Mouse (Mus musculus) stomach, embryonic 16.5 days (tissue): ENCODE measurements around the gene Bend3. TPM values are rescaled to one million over a fixed set of nuclear protein-coding genes. Genes with fewer than 3 reads are reported as not detected.

Source experiments
- ATAC-seq: fragments of 200-750 bp; cut with Nextera tagmentation; 2 replicates; pipeline ENCODE4 v1.8.0; 2017; ENCODE audit warnings: moderate number of reproducible peaks, moderate TSS enrichment; ENCODE audit not compliant: insufficient read depth, low FRiP score
- H3K27ac ChIP-seq: fragments of 300-500 bp; sonication (generic); 2 replicates; pipeline ENCODE4 v1.5.1; 2014; ENCODE audit warnings: low read length
- H3K27me3 ChIP-seq: fragments of 300-500 bp; sonication (generic); 2 replicates; pipeline ENCODE4 v1.6.1; 2014; ENCODE audit warnings: low read length, control low read depth, mixed read lengths; ENCODE audit not compliant: control insufficient read depth, insufficient read depth
- H3K36me3 ChIP-seq: fragments of 300-500 bp; sonication (generic); 2 replicates; pipeline ENCODE4 v1.6.1; 2014; ENCODE audit warnings: low read length; ENCODE audit not compliant: control insufficient read depth, insufficient read depth
- H3K4me1 ChIP-seq: fragments of 300-500 bp; sonication (generic); 2 replicates; pipeline ENCODE4 v1.6.1; 2014; ENCODE audit warnings: low read length, control low read depth, mixed read lengths; ENCODE audit not compliant: control insufficient read depth, insufficient read depth
- H3K4me2 ChIP-seq: fragments of 300-500 bp; sonication (generic); 2 replicates; pipeline ENCODE4 v1.6.1; 2014; ENCODE audit warnings: low read depth, low read length, mixed read lengths
- H3K4me3 ChIP-seq: fragments of 300-500 bp; sonication (generic); replicated peaks from 2 replicates; pipeline ENCODE4 v1.5.1; 2014; ENCODE audit warnings: mild to moderate bottlenecking, low read length
- H3K9ac ChIP-seq: fragments of 300-500 bp; sonication (generic); 2 replicates; pipeline ENCODE4 v1.6.1; 2014; ENCODE audit warnings: low read length
- H3K9me3 ChIP-seq: fragments of 300-500 bp; sonication (generic); replicated peaks from 2 replicates; pipeline ENCODE4 v1.6.1; 2016; ENCODE audit warnings: low read length, control low read depth; ENCODE audit not compliant: control insufficient read depth
- WGBS: fragments of 180-500 bp; shearing (Covaris S2); extraction: QIAGEN DNeasy Blood & Tissue Kit; methylation state at CpG from one replicate; pipeline ENCODE4 v1.1.7; 2014; 5-methylcytosine and 5-hydroxymethylcytosine counted together
- polyA plus RNA-seq: library from polyadenylated mRNA; unstranded; fragments of >200 nt; fragmentation: Nextera tagmentation; extraction: Ambion mirVana; gene quantifications from 2 replicates; pipeline ENCODE4 v1.2.1, GENCODE M21; 2015

The Bend3 gene
- polyA plus RNA-seq, 1 experiment from 2014 or later = 2.5 TPM

- no peaks in the 10 kb centered on the region for H3K36me3 ChIP-seq
- 57% methylated on average over 4 of the region's 4 CpGs for WGBS
- H3K9ac ChIP-seq = no peak overlapping the region
- H3K9me3 ChIP-seq = no peaks in the 10 kb centered on the region
- H3K27me3 ChIP-seq = no peaks in the 10 kb centered on the region
- ATAC-seq = no peak
- H3K4me3 ChIP-seq = no peak overlapping the region
- H3K4me2 ChIP-seq = no peak overlapping the region
- H3K4me1 ChIP-seq = peaks cover 3% of the 10 kb centered on the region; the same call in 1 of the 2 replicates
- H3K27ac ChIP-seq = no peak overlapping the region
Observed at GRCm38 (mm10) chr10:43475376-43475775, 3.3 kb upstream of the Bend3 start.

- 26% methylated on average over 9 of the region's 9 CpGs for WGBS
- ATAC-seq = no peak
- no peaks in the 10 kb centered on the region for H3K9me3 ChIP-seq
- H3K4me3 ChIP-seq = peak overlapping the region; percentile 70
- peak overlapping the region; percentile 94 for H3K9ac ChIP-seq
- H3K27me3 ChIP-seq = no peaks in the 10 kb centered on the region
- H3K27ac ChIP-seq = no peak overlapping the region
- no peaks in the 10 kb centered on the region for H3K36me3 ChIP-seq
- peaks cover 7% of the 10 kb centered on the region; the same call in 1 of the 2 replicates for H3K4me1 ChIP-seq
- peak overlapping the region; percentile 76 for H3K4me2 ChIP-seq
Observed at GRCm38 (mm10) chr10:43477459-43477858, 1.2 kb upstream of the Bend3 start.

GRCm38 (mm10) chr10:43477865-43478681 is 558 bp upstream of the Bend3 start:
- H3K4me2 ChIP-seq = peak overlapping the region; percentile 76
- no peak for ATAC-seq
- H3K27ac ChIP-seq = peak overlapping the region; percentile 96
- peak overlapping the region; percentile 70 for H3K4me3 ChIP-seq
- no peaks in the 10 kb centered on the region for H3K9me3 ChIP-seq
- no peaks in the 10 kb centered on the region for H3K36me3 ChIP-seq
- under 1% methylated on average over 41 of the region's 42 CpGs for WGBS
- H3K4me1 ChIP-seq = peaks cover 14% of the 10 kb centered on the region
- no peaks in the 10 kb centered on the region for H3K27me3 ChIP-seq
- peak overlapping the region; percentile 94 for H3K9ac ChIP-seq

- under 1% methylated on average over 84 of the region's 103 CpGs for WGBS
- no peaks in the 10 kb centered on the region for H3K27me3 ChIP-seq
- peak overlapping the region; percentile 96 for H3K27ac ChIP-seq
- ATAC-seq = peak; percentile 90
- peaks cover 21% of the 10 kb centered on the region for H3K4me1 ChIP-seq
- H3K9me3 ChIP-seq = no peaks in the 10 kb centered on the region
- peak overlapping the region; percentile 94 for H3K9ac ChIP-seq
- peak overlapping the region; percentile 70 for H3K4me3 ChIP-seq
- H3K4me2 ChIP-seq = peak overlapping the region; percentile 76
- no peaks in the 10 kb centered on the region for H3K36me3 ChIP-seq
Observed at GRCm38 (mm10) chr10:43479436-43480157, 966 bp downstream of the Bend3 start.

GRCm38 (mm10) chr10:43480227-43480849 is 1.7 kb downstream of the Bend3 start:
- H3K36me3 ChIP-seq = no peaks in the 10 kb centered on the region
- no peaks in the 10 kb centered on the region for H3K9me3 ChIP-seq
- ATAC-seq = no peak
- H3K27ac ChIP-seq = peak overlapping the region; percentile 96
- 10% methylated on average over 13 of the region's 13 CpGs for WGBS
- peak overlapping the region; percentile 94 for H3K9ac ChIP-seq
- H3K4me1 ChIP-seq = peaks cover 21% of the 10 kb centered on the region
- peak overlapping the region; percentile 76 for H3K4me2 ChIP-seq
- H3K4me3 ChIP-seq = peak overlapping the region; percentile 70
- H3K27me3 ChIP-seq = no peaks in the 10 kb centered on the region

- Histone ChIP-seq H3K4me3 (no peak overlapping the region), H3K36me3 (no peaks in the 10 kb centered on the region), H3K9me3 (no peaks in the 10 kb centered on the region), H3K4me2 (no peak overlapping the region), H3K27ac (no peak overlapping the region), H3K4me1 (peaks cover 21% of the 10 kb centered on the region), H3K27me3 (no peaks in the 10 kb centered on the region), H3K9ac (no peak overlapping the region)
- 46% methylated on average over 4 of the region's 4 CpGs for WGBS
- no peak for ATAC-seq
Observed at GRCm38 (mm10) chr10:43481179-43481578, 2.5 kb downstream of the Bend3 start.

- no peak for ATAC-seq
- 86% methylated on average over 5 of the region's 5 CpGs for WGBS
Observed at GRCm38 (mm10) chr10:43482021-43482420, 3.4 kb downstream of the Bend3 start.

GRCm38 (mm10) chr10:43483426-43483995 is 4.9 kb downstream of the Bend3 start:
- WGBS = 32% methylated on average over 9 of the region's 9 CpGs
- ATAC-seq = no peak
- H3K4me1 ChIP-seq = peaks cover 21% of the 10 kb centered on the region
- H3K4me3 ChIP-seq = no peak overlapping the region
- no peaks in the 10 kb centered on the region for H3K27me3 ChIP-seq
- no peaks in the 10 kb centered on the region for H3K36me3 ChIP-seq
- H3K27ac ChIP-seq = peak overlapping the region; percentile 79
- H3K4me2 ChIP-seq = 0 out of 2 replicates have a peak overlapping the region, but pooled peaks have one; percentile 20
- H3K9ac ChIP-seq = peak overlapping the region; percentile 56
- no peaks in the 10 kb centered on the region for H3K9me3 ChIP-seq

More at GRCm38 (mm10) chr10:43482021-43482420, 3.4 kb downstream of the Bend3 start:
- Histone ChIP-seq H3K9ac (no peak overlapping the region), H3K4me2 (no peak overlapping the region), H3K4me3 (no peak overlapping the region), H3K36me3 (no peaks in the 10 kb centered on the region), H3K27ac (no peak overlapping the region), H3K27me3 (no peaks in the 10 kb centered on the region), H3K4me1 (peaks cover 21% of the 10 kb centered on the region), H3K9me3 (no peaks in the 10 kb centered on the region)
